Mouse (Mus musculus) hindbrain, embryonic 16.5 days (tissue): ENCODE results near the gene Caskin1. TPM values are rescaled to one million over a fixed set of nuclear protein-coding genes. Genes with fewer than 3 reads are reported as not detected.
"Not testable (repeated sequence)": the region's sequence is repeated elsewhere in the genome, so short reads cannot be mapped to it uniquely, and the experiment has no call there.

Experiments used
- ATAC-seq: fragments of 200-750 bp; cut with Nextera tagmentation; 2 replicates; pipeline ENCODE4 v1.8.0; 2017; ENCODE audit warnings: moderate TSS enrichment, moderate library complexity
- H3K27ac ChIP-seq: fragments of 300-500 bp; sonication (generic); 2 replicates; pipeline ENCODE4 v1.5.1; 2014; ENCODE audit warnings: low read depth, mild to moderate bottlenecking, control low read depth, low read length, moderate library complexity
- H3K27me3 ChIP-seq: fragments of 300-500 bp; sonication (generic); replicated peaks from 2 replicates; pipeline ENCODE4 v1.6.1; 2014; ENCODE audit warnings: low read length; ENCODE audit not compliant: control insufficient read depth, insufficient read depth
- H3K36me3 ChIP-seq: fragments of 300-500 bp; sonication (generic); 2 replicates; pipeline ENCODE4 v1.6.1; 2014; ENCODE audit warnings: mild to moderate bottlenecking, low read length, moderate library complexity, mixed read lengths; ENCODE audit not compliant: control insufficient read depth, insufficient read depth
- H3K4me1 ChIP-seq: fragments of 300-500 bp; sonication (generic); 2 replicates; pipeline ENCODE4 v1.6.1; 2014; ENCODE audit warnings: low read depth, low read length; ENCODE audit not compliant: control insufficient read depth, insufficient read depth
- H3K4me2 ChIP-seq: fragments of 300-500 bp; sonication (generic); 2 replicates; pipeline ENCODE4 v1.6.1; 2014; ENCODE audit warnings: mild to moderate bottlenecking, low read length, control low read depth, moderate library complexity
- H3K4me3 ChIP-seq: fragments of 300-500 bp; sonication (generic); 2 replicates; pipeline ENCODE4 v1.5.1; 2014; ENCODE audit warnings: mild to moderate bottlenecking, low read length, control low read depth, moderate library complexity
- H3K9ac ChIP-seq: fragments of 300-500 bp; sonication (generic); 2 replicates; pipeline ENCODE4 v1.6.1; 2014; ENCODE audit warnings: low read depth, mild to moderate bottlenecking, control low read depth, low read length, moderate library complexity
- H3K9me3 ChIP-seq: fragments of 300-500 bp; sonication (generic); 2 replicates; pipeline ENCODE4 v1.6.1; 2014; ENCODE audit warnings: mild to moderate bottlenecking, low read length, moderate library complexity; ENCODE audit not compliant: control insufficient read depth
- WGBS: fragments of 180-500 bp; shearing (Covaris S2); extraction: QIAGEN DNeasy Blood & Tissue Kit; methylation state at CpG from one replicate; pipeline ENCODE4 v1.1.7; 2014; 5-methylcytosine and 5-hydroxymethylcytosine counted together
- polyA plus RNA-seq: library from polyadenylated mRNA; unstranded; fragments of >200 nt; fragmentation: Nextera tagmentation; extraction: Ambion mirVana; gene quantifications from 2 replicates; pipeline ENCODE4 v1.2.1, GENCODE M21; 2015

Caskin1 gene
- polyA plus RNA-seq, 1 experiment from 2014 or later, result 43.6 TPM

- H3K4me2 ChIP-seq, result no peak overlapping the region
- no peak overlapping the region for H3K9ac ChIP-seq
- peaks cover 14% of the 10 kb centered on the region for H3K36me3 ChIP-seq
- 93% methylated on average over 2 of the region's 2 CpGs for WGBS
- ATAC-seq, result no peak
- no peaks in the 10 kb centered on the region for H3K9me3 ChIP-seq
- peaks cover 10% of the 10 kb centered on the region for H3K4me1 ChIP-seq
- no peaks in the 10 kb centered on the region for H3K27me3 ChIP-seq
- no peak overlapping the region for H3K27ac ChIP-seq
- no peak overlapping the region for H3K4me3 ChIP-seq
These were observed 35.0 kb upstream of the Caskin1 start for GRCm38 (mm10) chr17:24453372-24453771.

GRCm38 (mm10) chr17:24454218-24454755 lies 34.1 kb upstream of the Caskin1 start:
- Histone ChIP-seq H3K27ac (peak overlapping the region; percentile 92), H3K4me3 (peak overlapping the region; percentile 66), H3K4me1 (peaks cover 10% of the 10 kb centered on the region), H3K9ac (peak overlapping the region; percentile 89), H3K4me2 (peak overlapping the region; percentile 82), H3K9me3 (no peaks in the 10 kb centered on the region), H3K27me3 (no peaks in the 10 kb centered on the region), H3K36me3 (peaks cover 10% of the 10 kb centered on the region)
- no peak for ATAC-seq
- WGBS, result 9% methylated on average over 14 of the region's 14 CpGs

- Histone ChIP-seq H3K36me3 (peaks cover 3% of the 10 kb centered on the region; the same call in 1 of the 2 replicates), H3K9ac (peak overlapping the region; percentile 89), H3K4me1 (peaks cover 10% of the 10 kb centered on the region), H3K4me3 (peak overlapping the region; percentile 66), H3K27ac (peak overlapping the region; percentile 92), H3K4me2 (peak overlapping the region; percentile 82), H3K27me3 (no peaks in the 10 kb centered on the region), H3K9me3 (no peaks in the 10 kb centered on the region)
- ATAC-seq, result peak; percentile 95
- under 1% methylated on average over 67 of the region's 67 CpGs for WGBS
These were observed 33.5 kb upstream of the Caskin1 start for GRCm38 (mm10) chr17:24454756-24455522.

- H3K4me3 ChIP-seq, result peak overlapping the region; percentile 66
- H3K4me1 ChIP-seq, result peaks cover 10% of the 10 kb centered on the region
- H3K9ac ChIP-seq, H3K27ac ChIP-seq, H3K9me3 ChIP-seq, H3K27me3 ChIP-seq, H3K36me3 ChIP-seq: not testable (repeated sequence)
- ATAC-seq, result peak; percentile 32
- peak overlapping the region; percentile 82 for H3K4me2 ChIP-seq
- 48% methylated on average over 10 of the region's 10 CpGs for WGBS
These were observed 32.7 kb upstream of the Caskin1 start for GRCm38 (mm10) chr17:24455523-24456206.

GRCm38 (mm10) chr17:24461580-24461979 lies 26.8 kb upstream of the Caskin1 start:
- no peaks in the 10 kb centered on the region for H3K9me3 ChIP-seq
- no peak overlapping the region for H3K4me3 ChIP-seq
- H3K9ac ChIP-seq, result no peak overlapping the region
- no peak overlapping the region for H3K27ac ChIP-seq
- ATAC-seq, result no peak
- no peaks in the 10 kb centered on the region for H3K4me1 ChIP-seq
- WGBS, result 63% methylated on average over 2 of the region's 2 CpGs
- no peaks in the 10 kb centered on the region for H3K27me3 ChIP-seq
- no peak overlapping the region for H3K4me2 ChIP-seq
- no peaks in the 10 kb centered on the region for H3K36me3 ChIP-seq

GRCm38 (mm10) chr17:24462932-24463331 lies 25.5 kb upstream of the Caskin1 start:
- no peak for ATAC-seq
- Histone ChIP-seq H3K9me3 (no peaks in the 10 kb centered on the region), H3K4me2 (no peak overlapping the region), H3K4me3 (no peak overlapping the region), H3K27me3 (no peaks in the 10 kb centered on the region), H3K4me1 (no peaks in the 10 kb centered on the region), H3K9ac (no peak overlapping the region), H3K27ac (no peak overlapping the region), H3K36me3 (no peaks in the 10 kb centered on the region)
- 87% methylated on average over 1 of the region's 1 CpGs for WGBS

- WGBS, result 59% methylated on average over 6 of the region's 6 CpGs
- ATAC-seq, result no peak
- no peak overlapping the region for H3K9ac ChIP-seq
These were observed 24.8 kb upstream of the Caskin1 start for GRCm38 (mm10) chr17:24463374-24464133.

GRCm38 (mm10) chr17:24468636-24469246 lies 19.7 kb upstream of the Caskin1 start:
- peaks cover 25% of the 10 kb centered on the region for H3K4me1 ChIP-seq
- H3K4me3 ChIP-seq, result no peak overlapping the region
- H3K9me3 ChIP-seq, result no peaks in the 10 kb centered on the region
- no peak for ATAC-seq
- WGBS, result 92% methylated on average over 5 of the region's 5 CpGs
- H3K9ac ChIP-seq, result no peak overlapping the region
- no peak overlapping the region for H3K27ac ChIP-seq
- no peak overlapping the region for H3K4me2 ChIP-seq
- H3K36me3 ChIP-seq, result no peaks in the 10 kb centered on the region; the same call in 1 of the 2 replicates
- no peaks in the 10 kb centered on the region for H3K27me3 ChIP-seq

More at GRCm38 (mm10) chr17:24463374-24464133, 24.8 kb upstream of the Caskin1 start:
- Histone ChIP-seq H3K36me3 (no peaks in the 10 kb centered on the region), H3K4me1 (no peaks in the 10 kb centered on the region), H3K4me3 (no peak overlapping the region), H3K4me2 (no peak overlapping the region), H3K27me3 (no peaks in the 10 kb centered on the region), H3K9me3 (no peaks in the 10 kb centered on the region), H3K27ac (no peak overlapping the region)
